Mouse (Mus musculus) adrenal gland, postnatal 25 days (tissue): Measurements from ENCODE around the gene Polr3g. TPM values are rescaled to one million over a fixed set of nuclear protein-coding genes. Genes with fewer than 3 reads are reported as not detected.
"Not testable (repeated sequence)": the region's sequence is repeated elsewhere in the genome, so short reads cannot be mapped to it uniquely, and the experiment has no call there.

Experiments used
- DNase-seq: peaks from one replicate; pipeline ENCODE4 v3.0.0; 2021; ENCODE audit warnings: mixed read lengths
- total RNA-seq: library from RNA; stranded (reverse); gene quantifications from 2 replicates; pipeline ENCODE4 v1.2.3, GENCODE M21; 2021

Gene Polr3g
- total RNA-seq, 1 experiment from 2014 or later: 9.2 TPM

DNA sequence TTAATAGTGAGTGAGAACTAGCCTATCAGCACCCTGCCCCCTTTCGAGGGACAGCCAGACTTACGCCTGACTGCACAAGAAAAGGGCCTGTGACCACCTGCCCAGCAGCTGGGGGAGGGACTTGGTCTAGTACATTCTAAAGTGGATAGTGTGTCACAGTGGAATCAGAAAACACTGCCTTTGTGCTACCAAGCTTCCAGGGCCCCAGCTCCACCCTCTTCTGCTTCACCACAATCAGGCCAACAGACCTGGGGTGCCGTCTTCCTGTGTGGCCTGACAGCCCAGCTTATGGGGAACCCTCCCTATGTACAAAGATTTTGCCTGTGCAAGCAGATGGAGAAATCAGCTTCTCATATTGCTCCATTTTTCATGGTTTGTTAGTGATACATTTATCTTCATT lies 81.4 kb downstream of the Polr3g start:
- no peak for DNase-seq

DNA sequence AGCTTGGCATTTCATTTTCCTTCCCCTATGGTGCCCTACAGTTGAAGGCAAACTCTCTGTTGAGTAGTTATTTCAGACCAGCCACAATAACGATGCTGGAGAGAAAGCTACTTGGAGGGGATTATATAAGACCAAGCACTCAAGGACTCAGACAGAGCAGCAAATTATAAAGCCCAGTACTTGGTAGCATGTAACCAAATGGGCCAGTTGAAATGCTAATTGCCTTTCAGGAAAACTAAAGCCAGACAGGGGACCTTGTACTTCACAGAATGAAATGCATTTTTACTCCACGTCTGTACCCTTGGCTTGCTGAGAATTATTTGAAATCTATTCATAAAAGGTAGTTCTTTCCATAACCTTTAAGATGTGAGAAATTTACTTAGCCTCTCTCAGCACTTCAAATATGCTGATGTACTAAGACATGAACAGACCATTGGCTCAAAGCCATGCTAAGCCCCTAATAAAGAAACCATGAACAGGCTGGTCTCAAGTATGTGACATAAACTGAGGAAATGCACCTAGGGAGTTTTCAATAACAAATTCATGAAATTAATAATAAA lies 82.1 kb downstream of the Polr3g start:
- no peak for DNase-seq

DNA sequence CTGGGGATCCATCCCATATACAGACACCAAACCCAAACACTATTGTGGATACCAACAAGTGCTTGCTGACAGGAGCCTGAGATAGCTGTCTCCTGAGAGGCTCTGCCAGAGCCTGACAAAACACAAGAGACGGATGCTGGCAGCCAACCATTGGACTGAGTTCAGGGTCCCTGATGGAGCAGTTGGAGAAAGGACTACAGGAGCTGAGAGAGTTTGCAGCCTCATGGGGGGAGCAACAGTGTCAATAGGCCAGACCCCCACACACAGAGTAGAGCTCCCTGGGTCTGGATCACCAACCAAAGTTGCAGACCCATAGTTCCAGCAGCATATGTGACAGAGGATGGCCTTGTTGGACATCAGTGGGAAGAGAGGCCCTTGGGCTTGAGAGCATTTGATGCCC lies 83.0 kb downstream of the Polr3g start:
- DNase-seq: not testable (repeated sequence)

Other genes starting within 250 kb of the Polr3g start
- 6.1 and 6.5 TPM in 2 replicates for gene Adgrv1, start 77.9 kb downstream of the Polr3g start, total RNA-seq
- 22.9 and 29.9 TPM in 2 replicates for gene Lysmd3, start 53.4 kb downstream of the Polr3g start, total RNA-seq
- gene Mblac2, start 328 bp upstream of the Polr3g start, total RNA-seq: 13.6 and 16.6 TPM in 2 replicates
- 124 and 137 TPM in 2 replicates for gene Cetn3, start 72.1 kb upstream of the Polr3g start, total RNA-seq